Mouse (Mus musculus): Measurements from ENCODE around the gene Boc. TPM values are rescaled to one million over a fixed set of nuclear protein-coding genes. Genes with fewer than 3 reads are reported as not detected.

Boc gene
- polyA plus RNA-seq, 1 experiment from 2014 or later = 67.7 TPM

GRCm38 (mm10) chr16:44538401-44539395 is 20.0 kb downstream of the Boc start:
- Histone ChIP-seq H3K4me3 (no peak overlapping the region), H3K27ac (replicated peaks) (peak overlapping the region; percentile 70), H3K4me1 (peaks cover 92% of the 10 kb centered on the region), H3K9ac (replicated peaks) (0 out of 2 replicates have a peak overlapping the region, but pooled peaks have one; percentile 20), H3K36me3 (peaks cover 8% of the 10 kb centered on the region; the same call in 1 of the 2 replicates), H3K4me2 (replicated peaks) (peak overlapping the region; percentile 28), H3K9me3 (no peaks in the 10 kb centered on the region), H3K27me3 (no peaks in the 10 kb centered on the region)
- 52% methylated on average over 16 of the region's 16 CpGs for WGBS
- ATAC-seq (ENCODE audit: low FRiP score, low read depth) = peak; percentile 20; the same call in 1 of the 2 replicates

GRCm38 (mm10) chr16:44534122-44534521 is 24.6 kb downstream of the Boc start:
- Histone ChIP-seq H3K27ac (replicated peaks) (peak overlapping the region; percentile 96), H3K36me3 (peaks cover 21% of the 10 kb centered on the region), H3K4me3 (no peak overlapping the region), H3K9ac (replicated peaks) (no peak overlapping the region), H3K9me3 (no peaks in the 10 kb centered on the region), H3K4me2 (replicated peaks) (peak overlapping the region; percentile 29), H3K4me1 (peaks cover 89% of the 10 kb centered on the region), H3K27me3 (no peaks in the 10 kb centered on the region)
- whole genome bisulfite sequencing = 33% methylated on average over 7 of the region's 7 CpGs
- ATAC-seq (ENCODE audit: low FRiP score, low read depth) = no peak

- H3K4me3 ChIP-seq = no peak overlapping the region
- no peaks in the 10 kb centered on the region for H3K9me3 ChIP-seq
- H3K27ac ChIP-seq (replicated peaks) = peak overlapping the region; percentile 96
- ATAC-seq (ENCODE audit: low FRiP score, low read depth) = no peak
- peak overlapping the region; percentile 29 for H3K4me2 ChIP-seq (replicated peaks)
- H3K9ac ChIP-seq (replicated peaks) = no peak overlapping the region
- WGBS = 58% methylated on average over 8 of the region's 8 CpGs
- H3K4me1 ChIP-seq = peaks cover 89% of the 10 kb centered on the region
- no peaks in the 10 kb centered on the region for H3K27me3 ChIP-seq
- peaks cover 21% of the 10 kb centered on the region for H3K36me3 ChIP-seq
Measured at GRCm38 (mm10) chr16:44533522-44533921, 25.2 kb downstream of the Boc start.

GRCm38 (mm10) chr16:44532851-44533250 is 25.8 kb downstream of the Boc start:
- H3K9ac ChIP-seq (replicated peaks) = no peak overlapping the region

GRCm38 (mm10) chr16:44531239-44531797 is 27.4 kb downstream of the Boc start:
- peak; percentile 51 for ATAC-seq (ENCODE audit: low FRiP score, low read depth)
- Histone ChIP-seq H3K36me3 (peaks cover 16% of the 10 kb centered on the region), H3K27me3 (no peaks in the 10 kb centered on the region), H3K9me3 (no peaks in the 10 kb centered on the region), H3K4me3 (peak overlapping the region; percentile 30), H3K4me1 (peaks cover 89% of the 10 kb centered on the region), H3K27ac (replicated peaks) (peak overlapping the region; percentile 96), H3K4me2 (replicated peaks) (peak overlapping the region; percentile 52), H3K9ac (replicated peaks) (peak overlapping the region; percentile 37; the same call in 1 of the 2 replicates)
- WGBS = 7% methylated on average over 12 of the region's 12 CpGs

More at GRCm38 (mm10) chr16:44532851-44533250, 25.8 kb downstream of the Boc start:
- 70% methylated on average over 16 of the region's 16 CpGs for WGBS
- Histone ChIP-seq H3K4me3 (no peak overlapping the region), H3K9me3 (no peaks in the 10 kb centered on the region), H3K27me3 (no peaks in the 10 kb centered on the region), H3K27ac (replicated peaks) (peak overlapping the region; percentile 96), H3K4me1 (peaks cover 89% of the 10 kb centered on the region), H3K36me3 (peaks cover 21% of the 10 kb centered on the region), H3K4me2 (replicated peaks) (peak overlapping the region; percentile 4; the same call in 1 of the 2 replicates)
- no peak for ATAC-seq (ENCODE audit: low FRiP score, low read depth)

GRCm38 (mm10) chr16:44530829-44531228 is 27.9 kb downstream of the Boc start:
- Histone ChIP-seq H3K4me1 (peaks cover 88% of the 10 kb centered on the region), H3K9me3 (no peaks in the 10 kb centered on the region), H3K4me2 (replicated peaks) (peak overlapping the region; percentile 52), H3K4me3 (peak overlapping the region; percentile 30; the same call in 1 of the 2 replicates), H3K36me3 (peaks cover 13% of the 10 kb centered on the region), H3K27ac (replicated peaks) (peak overlapping the region; percentile 96), H3K9ac (replicated peaks) (0 out of 2 replicates have a peak overlapping the region, but pooled peaks have one; percentile 20), H3K27me3 (no peaks in the 10 kb centered on the region)
- peak; percentile 92 for ATAC-seq (ENCODE audit: low FRiP score, low read depth)
- 0% methylated on average over 7 of the region's 7 CpGs for WGBS

- Histone ChIP-seq H3K9ac (replicated peaks) (peak overlapping the region; percentile 32; the same call in 1 of the 2 replicates), H3K27me3 (no peaks in the 10 kb centered on the region), H3K36me3 (peaks cover 13% of the 10 kb centered on the region), H3K9me3 (no peaks in the 10 kb centered on the region), H3K4me2 (replicated peaks) (peak overlapping the region; percentile 52), H3K4me1 (peaks cover 82% of the 10 kb centered on the region), H3K27ac (replicated peaks) (peak overlapping the region; percentile 96), H3K4me3 (peak overlapping the region; percentile 30)
- peak; percentile 34 for ATAC-seq (ENCODE audit: low FRiP score, low read depth)
- WGBS = 4% methylated on average over 9 of the region's 9 CpGs
Measured at GRCm38 (mm10) chr16:44530191-44530590, 28.5 kb downstream of the Boc start.

GRCm38 (mm10) chr16:44529691-44530090 is 29.0 kb downstream of the Boc start:
- peaks cover 77% of the 10 kb centered on the region for H3K4me1 ChIP-seq
- no peaks in the 10 kb centered on the region for H3K9me3 ChIP-seq
- no peaks in the 10 kb centered on the region for H3K27me3 ChIP-seq
- H3K9ac ChIP-seq (replicated peaks) = peak overlapping the region; percentile 32; the same call in 1 of the 2 replicates
- WGBS = 6% methylated on average over 8 of the region's 8 CpGs
- peak overlapping the region; percentile 96 for H3K27ac ChIP-seq (replicated peaks)
- peak; percentile 0; the same call in 1 of the 2 replicates for ATAC-seq (ENCODE audit: low FRiP score, low read depth)
- H3K4me3 ChIP-seq = no peak overlapping the region; the same call in 1 of the 2 replicates
- peaks cover 13% of the 10 kb centered on the region for H3K36me3 ChIP-seq
- peak overlapping the region; percentile 52 for H3K4me2 ChIP-seq (replicated peaks)

GRCm38 (mm10) chr16:44528955-44529354 is 29.7 kb downstream of the Boc start:
- Histone ChIP-seq H3K4me2 (replicated peaks) (peak overlapping the region; percentile 52), H3K9ac (replicated peaks) (no peak overlapping the region; the same call in 1 of the 2 replicates), H3K27me3 (no peaks in the 10 kb centered on the region), H3K27ac (replicated peaks) (peak overlapping the region; percentile 96), H3K36me3 (peaks cover 13% of the 10 kb centered on the region), H3K4me3 (no peak overlapping the region), H3K9me3 (no peaks in the 10 kb centered on the region), H3K4me1 (peaks cover 72% of the 10 kb centered on the region)
- WGBS = 84% methylated on average over 7 of the region's 7 CpGs
- ATAC-seq (ENCODE audit: low FRiP score, low read depth) = no peak

- peaks cover 4% of the 10 kb centered on the region; the same call in 1 of the 2 replicates for H3K36me3 ChIP-seq
- no peak overlapping the region for H3K4me3 ChIP-seq
- H3K4me1 ChIP-seq = peaks cover 57% of the 10 kb centered on the region
- no peaks in the 10 kb centered on the region for H3K27me3 ChIP-seq
- no peak for ATAC-seq (ENCODE audit: low FRiP score, low read depth)
- H3K27ac ChIP-seq (replicated peaks) = peak overlapping the region; percentile 96
- WGBS = 43% methylated on average over 11 of the region's 11 CpGs
- no peak overlapping the region for H3K9ac ChIP-seq (replicated peaks)
- H3K9me3 ChIP-seq = no peaks in the 10 kb centered on the region
- peak overlapping the region; percentile 21 for H3K4me2 ChIP-seq (replicated peaks)
Measured at GRCm38 (mm10) chr16:44527218-44527905, 31.3 kb downstream of the Boc start.

- ATAC-seq (ENCODE audit: low FRiP score, low read depth) = no peak
- Histone ChIP-seq H3K36me3 (0 out of 2 replicates have a peak, but pooled peaks cover 2% of the 10 kb centered on the region), H3K4me1 (peaks cover 53% of the 10 kb centered on the region), H3K9ac (replicated peaks) (peak overlapping the region; percentile 17; the same call in 1 of the 2 replicates), H3K9me3 (no peaks in the 10 kb centered on the region), H3K4me2 (replicated peaks) (peak overlapping the region; percentile 25), H3K4me3 (no peak overlapping the region), H3K27ac (replicated peaks) (peak overlapping the region; percentile 56), H3K27me3 (no peaks in the 10 kb centered on the region)
- 3% methylated on average over 12 of the region's 12 CpGs for WGBS
Measured at GRCm38 (mm10) chr16:44526689-44527088, 32.0 kb downstream of the Boc start.

All from midbrain, embryonic 12.5 days (tissue).